Mouse (Mus musculus): Measurements from ENCODE around the gene Rps16.

- TF ChIP-seq POLR2A (IDR thresholded peaks at IDR 0.05; ENCODE audit: insufficient read depth, low read length) (no peak), CTCF (IDR thresholded peaks at IDR 0.05; ENCODE audit: low read depth, low read length) (no peak)
Observed at GRCm38 (mm10) chr7:28321974-28322720, 28.3 kb upstream of the Rps16 start.

All from ES-Bruce4 (cell line).